Comparison of ENCODE assay signal across 8 mouse cellular contexts in genomic region chr3:115888310-115889106, GRCm38 (mm10). TPM values are rescaled to one million over a fixed set of nuclear protein-coding genes. Genes with fewer than 3 reads are reported as not detected.
DNase-seq lines count a peak whose midpoint lies in the region; ATAC-seq lines count a peak whose summit lies in the region.

No protein-coding gene starts in this region.

- no peaks in the 10 kb centered on the region for H3K36me3 ChIP-seq in forebrain, embryonic 11.5 days (ENCODE audit: control insufficient read depth, insufficient read depth, low read length)

- H3K4me1 ChIP-seq in forebrain, embryonic 11.5 days (replicated peaks; ENCODE audit: control insufficient read depth, insufficient read depth, low read length) = no peaks in the 10 kb centered on the region

- H3K9ac ChIP-seq in forebrain, embryonic 11.5 days (ENCODE audit: low read length) = peak overlapping the region; percentile 83

- peak overlapping the region; percentile 80 for H3K4me3 ChIP-seq in forebrain, embryonic 11.5 days (ENCODE audit: low read depth, low read length)

- DNase-seq in frontal cortex, postnatal 10 days (ENCODE audit: low spot score in 2 of 2) = no peak
- DNase-seq in spleen, postnatal 4 days (ENCODE audit: low spot score in 2 of 2) = peak; percentile 24 to 72
- no peak for DNase-seq in spleen, adult 18-20 months
- DNase-seq in forebrain, embryonic 11.5 days (ENCODE audit: low spot score) = peak; percentile 53
- peak; percentile 12 for DNase-seq in liver
- DNase-seq in retina, adult 2 months (ENCODE audit: low read depth, low spot score) = peak; percentile 18
- DNase-seq in cerebellum, adult 8-10 months = no peak

- H3K4me2 ChIP-seq in forebrain, embryonic 11.5 days (ENCODE audit: low read depth, low read length, severe bottlenecking) = peak overlapping the region; percentile 76

- peak; percentile 60 for ATAC-seq in frontal cortex, adult (ENCODE audit: low TSS enrichment)
- peak; percentile 45 for ATAC-seq in forebrain, embryonic 11.5 days (replicated peaks; ENCODE audit: low FRiP score)

- WGBS in forebrain, embryonic 11.5 days = 4% methylated on average over 21 of the region's 21 CpGs

- H3K9me3 ChIP-seq in forebrain, embryonic 11.5 days (ENCODE audit: control insufficient read depth, low read length) = no peaks in the 10 kb centered on the region

- peak overlapping the region; percentile 50 for H3K27ac ChIP-seq in forebrain, embryonic 11.5 days (ENCODE audit: low read depth, low read length)

- H3K27me3 ChIP-seq in forebrain, embryonic 11.5 days (ENCODE audit: control insufficient read depth, insufficient read depth, low read length) = no peaks in the 10 kb centered on the region

RNA-seq across cellular contexts. Expression of gene Dph5, which starts 0.9 kb away (rescaled TPM):
- polyA plus RNA-seq in forebrain, embryonic 11.5 days (2014; fragmentation: Nextera tagmentation; extraction: Ambion mirVana) = 26.2 and 30.8 TPM in 2 replicates

Comparison
In these comparisons a context has a peak if more than half of its experiments do, and no peak if none do; other contexts are left out.
1. DNase-seq: peak in spleen, postnatal 4 days (2 of 2), forebrain, embryonic 11.5 days (single experiment), liver (single experiment) and retina, adult 2 months (single experiment); none in frontal cortex, postnatal 10 days (0 of 2), spleen, adult 18-20 months (0 of 2) and cerebellum, adult 8-10 months (single experiment).